Mouse (Mus musculus): ENCODE measurements around the gene Rad51d. TPM values are rescaled to one million over a fixed set of nuclear protein-coding genes. Genes with fewer than 3 reads are reported as not detected.

Rad51d gene
- total and polyA plus RNA-seq, 2 experiments from 2014 or later, result 8.6 to 14.0 TPM

- no peak overlapping the region for H3K9ac ChIP-seq
- H3K9me3 ChIP-seq (ENCODE audit: low read length), result no peaks in the 10 kb centered on the region
- no peak overlapping the region; the same call in 1 of the 2 replicates for H3K27ac ChIP-seq (ENCODE audit: low read depth, low read length)
- 74% methylated on average over 7 of the region's 7 CpGs for WGBS
- H3K4me3 ChIP-seq (ENCODE audit: low read depth, low read length), result no peak overlapping the region
- H3K4me2 ChIP-seq (ENCODE audit: low read depth), result no peak overlapping the region
- no peak for DNase-seq
- ATAC-seq, result no peak
- no peaks in the 10 kb centered on the region for H3K27me3 ChIP-seq (ENCODE audit: insufficient read depth, low read length)
- H3K4me1 ChIP-seq (ENCODE audit: insufficient read depth), result no peaks in the 10 kb centered on the region
- no peak for TF ChIP-seq CTCF (IDR thresholded peaks at IDR 0.05; ENCODE audit: low read depth)
- H3K36me3 ChIP-seq (ENCODE audit: insufficient read depth), result peaks cover 10% of the 10 kb centered on the region; the same call in 1 of the 2 replicates
Observed at GRCm38 (mm10) chr11:82877726-82878344, 12.6 kb downstream of the Rad51d start.

DNA sequence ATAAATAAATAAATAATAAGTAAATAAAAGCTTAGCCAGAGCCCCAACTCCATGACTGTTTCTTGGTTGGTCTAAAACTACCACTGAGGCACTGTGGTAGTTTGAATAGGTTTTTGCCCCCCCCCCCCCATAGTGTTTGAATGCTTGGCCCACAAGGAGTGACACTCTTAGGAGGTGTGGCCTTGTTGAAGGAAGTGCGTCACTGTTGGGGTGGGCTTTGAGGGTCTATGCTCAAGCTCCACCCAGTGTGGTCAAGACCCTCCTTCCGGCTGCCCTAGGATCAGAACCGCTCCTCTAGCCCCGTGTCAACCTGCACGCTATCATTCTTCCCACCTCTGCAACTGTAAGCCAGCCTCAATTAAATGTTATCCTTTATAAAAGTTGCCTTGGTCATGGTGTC lies 14.8 kb downstream of the Rad51d start:
- no peak for TF ChIP-seq CTCF (IDR thresholded peaks at IDR 0.05; ENCODE audit: low read depth)
- Histone ChIP-seq H3K9ac (no peak overlapping the region), H3K4me1 (ENCODE audit: insufficient read depth) (no peaks in the 10 kb centered on the region), H3K27ac (ENCODE audit: low read depth, low read length) (no peak overlapping the region), H3K4me3 (ENCODE audit: low read depth, low read length) (no peak overlapping the region), H3K27me3 (ENCODE audit: insufficient read depth, low read length) (no peaks in the 10 kb centered on the region), H3K36me3 (ENCODE audit: insufficient read depth) (peaks cover 6% of the 10 kb centered on the region; the same call in 1 of the 2 replicates), H3K9me3 (ENCODE audit: low read length) (no peaks in the 10 kb centered on the region), H3K4me2 (ENCODE audit: low read depth) (no peak overlapping the region)
- DNase-seq, result no peak
- 94% methylated on average over 5 of the region's 5 CpGs for WGBS
- no peak for ATAC-seq

DNA sequence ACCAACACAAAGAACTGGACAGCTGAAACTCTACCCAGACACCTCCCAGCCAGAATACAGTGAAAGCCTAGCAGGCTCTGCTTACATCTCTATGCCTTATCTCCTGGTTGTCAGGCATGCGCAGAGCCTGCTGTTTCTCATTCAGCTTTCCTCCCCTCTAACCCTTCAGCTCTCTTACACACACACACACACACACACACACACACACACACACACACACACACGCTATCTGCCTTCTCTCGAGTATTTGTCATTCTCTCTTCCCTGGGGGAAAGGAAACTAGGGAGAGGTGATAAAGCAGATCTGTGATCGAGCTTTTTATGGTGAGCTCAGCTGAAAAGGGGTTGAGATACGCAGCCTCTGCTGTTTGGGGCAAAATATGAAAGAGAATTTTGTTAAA lies 15.5 kb downstream of the Rad51d start:
- H3K36me3 ChIP-seq (ENCODE audit: insufficient read depth), result peaks cover 6% of the 10 kb centered on the region; the same call in 1 of the 2 replicates
- 72% methylated on average over 5 of the region's 5 CpGs for WGBS
- H3K4me1 ChIP-seq (ENCODE audit: insufficient read depth), result no peaks in the 10 kb centered on the region
- H3K4me3 ChIP-seq (ENCODE audit: low read depth, low read length), result no peak overlapping the region
- H3K9ac ChIP-seq, result no peak overlapping the region
- TF ChIP-seq CTCF (IDR thresholded peaks at IDR 0.05; ENCODE audit: low read depth), result no peak
- no peaks in the 10 kb centered on the region for H3K9me3 ChIP-seq (ENCODE audit: low read length)
- ATAC-seq (no peak), DNase-seq (no peak)
- H3K27ac ChIP-seq (ENCODE audit: low read depth, low read length), result no peak overlapping the region
- no peak overlapping the region for H3K4me2 ChIP-seq (ENCODE audit: low read depth)
- H3K27me3 ChIP-seq (ENCODE audit: insufficient read depth, low read length), result no peaks in the 10 kb centered on the region

- peak within 1 kb of the TSS; percentile 54; the same call in 1 of the 2 replicates for H3K27ac ChIP-seq (ENCODE audit: low read depth, low read length)
- H3K9ac ChIP-seq, result peak within 1 kb of the TSS; percentile 70
- peak within 1 kb of the TSS; percentile 79 for H3K4me2 ChIP-seq (ENCODE audit: low read depth)
- peak; percentile 82 for TF ChIP-seq CTCF (IDR thresholded peaks at IDR 0.05; ENCODE audit: low read depth)
- H3K9me3 ChIP-seq (ENCODE audit: low read length), result no peaks in the 10 kb centered on the region
- H3K36me3 ChIP-seq (ENCODE audit: insufficient read depth), result no peaks in the 10 kb centered on the region
- DNase-seq (peak; percentile 96), ATAC-seq (peak; percentile 98)
- H3K4me1 ChIP-seq (ENCODE audit: insufficient read depth), result 0 out of 2 replicates have a peak, but pooled peaks cover 4% of the 10 kb centered on the region
- H3K4me3 ChIP-seq (ENCODE audit: low read depth, low read length), result peak within 1 kb of the TSS; percentile 72
- WGBS, result under 1% methylated on average over 35 of the region's 43 CpGs
- H3K27me3 ChIP-seq (ENCODE audit: insufficient read depth, low read length), result no peaks in the 10 kb centered on the region
Observed at GRCm38 (mm10) chr11:82871031-82871446, 19.4 kb downstream of the Rad51d start, which contains the start of gene Rffl. TSS of gene Rffl (minus strand) at chr11:82871210.

DNA sequence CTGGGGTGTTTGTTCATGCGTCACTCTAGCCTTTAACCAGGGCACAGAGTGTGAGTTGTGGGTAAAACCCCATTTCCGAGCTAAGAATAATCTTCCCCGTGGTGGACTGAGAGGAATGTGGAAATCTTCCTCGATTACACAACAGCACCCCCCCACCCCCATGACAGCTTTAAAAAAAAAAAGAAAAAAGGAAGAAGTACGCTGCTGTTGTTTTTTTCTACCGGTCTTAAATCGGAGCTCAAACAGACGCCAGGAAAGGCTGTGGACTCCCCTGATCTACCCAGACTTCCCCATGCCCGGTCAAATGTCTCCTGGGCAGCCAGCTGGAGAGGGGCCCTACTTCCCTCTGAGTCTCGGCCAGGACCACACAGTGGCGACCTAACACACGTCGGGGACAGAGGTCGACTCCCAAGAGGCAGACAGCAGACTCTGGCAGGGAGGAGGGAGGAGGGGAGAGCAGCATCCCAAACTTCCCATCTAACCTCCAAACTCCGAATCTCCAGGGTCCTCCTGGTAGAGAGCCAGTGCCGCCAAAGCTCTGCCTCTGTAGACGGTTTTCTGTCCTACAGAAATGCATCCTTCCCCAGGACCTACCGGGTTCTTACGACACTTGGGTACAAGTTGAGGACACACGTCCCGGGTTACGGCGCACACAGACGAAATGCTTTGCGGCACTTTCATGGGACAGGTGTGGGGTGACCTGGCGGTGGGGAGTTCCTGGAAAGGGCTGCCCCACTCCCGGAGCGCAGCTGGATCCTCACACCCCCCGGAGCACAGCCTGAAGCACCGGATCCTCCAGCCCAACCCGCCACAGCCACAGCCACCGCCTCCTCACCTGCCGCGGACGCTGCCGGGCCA lies 20.0 kb downstream of the Rad51d start:
- Histone ChIP-seq H3K4me2 (ENCODE audit: low read depth) (peak overlapping the region; percentile 79), H3K36me3 (ENCODE audit: insufficient read depth) (no peaks in the 10 kb centered on the region), H3K27me3 (ENCODE audit: insufficient read depth, low read length) (no peaks in the 10 kb centered on the region), H3K9ac (peak overlapping the region; percentile 70), H3K9me3 (ENCODE audit: low read length) (no peaks in the 10 kb centered on the region), H3K27ac (ENCODE audit: low read depth, low read length) (peak overlapping the region; percentile 54; the same call in 1 of the 2 replicates), H3K4me1 (ENCODE audit: insufficient read depth) (0 out of 2 replicates have a peak, but pooled peaks cover 4% of the 10 kb centered on the region), H3K4me3 (ENCODE audit: low read depth, low read length) (peak overlapping the region; percentile 72)
- DNase-seq (peak; percentile 43), ATAC-seq (peak; percentile 21; the same call in 1 of the 2 replicates)
- no peak for TF ChIP-seq CTCF (IDR thresholded peaks at IDR 0.05; ENCODE audit: low read depth)
- WGBS, result 4% methylated on average over 36 of the region's 36 CpGs

GRCm38 (mm10) chr11:82869506-82870172 lies 20.8 kb downstream of the Rad51d start:
- 0 out of 2 replicates have a peak, but pooled peaks cover 4% of the 10 kb centered on the region for H3K4me1 ChIP-seq (ENCODE audit: insufficient read depth)
- DNase-seq, result no peak
- ATAC-seq, result no peak
- TF ChIP-seq CTCF (IDR thresholded peaks at IDR 0.05; ENCODE audit: low read depth), result no peak
- H3K9ac ChIP-seq, result no peak overlapping the region
- no peak overlapping the region for H3K27ac ChIP-seq (ENCODE audit: low read depth, low read length)
- H3K9me3 ChIP-seq (ENCODE audit: low read length), result no peaks in the 10 kb centered on the region
- H3K4me3 ChIP-seq (ENCODE audit: low read depth, low read length), result 0 out of 2 replicates have a peak overlapping the region, but pooled peaks have one; percentile 72
- H3K36me3 ChIP-seq (ENCODE audit: insufficient read depth), result no peaks in the 10 kb centered on the region
- 70% methylated on average over 9 of the region's 9 CpGs for WGBS
- H3K27me3 ChIP-seq (ENCODE audit: insufficient read depth, low read length), result no peaks in the 10 kb centered on the region
- peak overlapping the region; percentile 79 for H3K4me2 ChIP-seq (ENCODE audit: low read depth)

Data from forebrain, postnatal 0 days (tissue).